Mouse (Mus musculus) kidney, adult 2 months (tissue): ENCODE data around the gene Laptm5.

Experiments used
- CTCF ChIP-seq: fragments of 200-500 bp; conservative IDR thresholded peaks from 2 replicates; pipeline ENCODE4 v1.5.1; 2011; ENCODE audit warnings: low read depth, mild to moderate bottlenecking, control low read depth, low read length, moderate library complexity, mixed read lengths; ENCODE audit not compliant: insufficient read depth, insufficient read length
- POLR2A ChIP-seq: fragments of 200-500 bp; IDR thresholded peaks from one replicate; pipeline ENCODE4 v1.6.1; 2011; ENCODE audit warnings: low read depth, low read length, control low read depth

DNA sequence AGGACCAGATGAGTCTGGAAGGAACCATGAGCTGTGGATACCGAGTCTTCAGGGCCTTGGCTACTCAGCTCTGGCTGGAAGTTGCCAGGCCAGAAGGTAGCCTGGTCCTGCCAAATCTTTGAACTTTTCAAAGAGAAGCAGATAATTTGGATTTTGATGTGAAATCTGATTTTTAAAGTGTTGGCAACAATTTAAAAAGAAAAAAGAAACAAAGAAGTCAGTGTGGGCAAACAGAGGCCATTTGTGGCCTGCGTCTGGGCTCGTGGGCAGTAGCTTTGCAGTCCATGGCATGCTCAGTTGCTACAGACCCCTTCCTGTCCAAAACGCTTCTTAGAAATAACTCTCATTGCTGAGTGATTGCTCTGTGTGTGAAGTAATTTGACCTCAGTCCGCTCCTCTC lies 31.6 kb upstream of the Laptm5 start:
- TF ChIP-seq POLR2A (no peak), CTCF (no peak)
